Mouse (Mus musculus): ENCODE data around the gene Hsp90aa1. TPM values are rescaled to one million over a fixed set of nuclear protein-coding genes. Genes with fewer than 3 reads are reported as not detected.
"Not testable (repeated sequence)": the region's sequence is repeated elsewhere in the genome, so short reads cannot be mapped to it uniquely, and the experiment has no call there.

The Hsp90aa1 gene
- polyA plus RNA-seq (2011; ENCODE audit: insufficient read depth, insufficient read length, low read depth, missing spikeins), result 4,323 and 4,421 TPM in 2 replicates

DNA sequence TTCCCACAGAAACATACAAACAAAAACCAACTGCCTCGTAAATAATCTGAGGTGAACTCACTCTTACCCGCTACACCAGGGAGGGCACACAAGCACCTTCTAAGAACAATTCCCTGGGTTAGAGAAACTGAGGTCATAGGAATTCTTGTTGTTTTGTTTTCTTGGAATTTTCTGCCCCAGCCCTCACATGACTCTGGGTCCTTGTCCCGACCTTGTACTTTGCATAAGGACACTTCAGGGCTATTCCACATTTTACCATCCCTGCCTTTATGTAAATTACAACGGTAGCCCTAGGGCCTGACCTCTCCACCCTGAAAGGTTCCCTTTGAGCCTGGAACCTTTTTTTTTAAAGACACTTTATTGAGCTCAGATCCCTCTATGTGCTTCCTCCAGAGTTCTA is at the start of gene Hsp90aa1:
Gene Hsp90aa1, minus strand, starts transcription at position 173 of the 400 bp plus-strand sequence.
- H3K9ac ChIP-seq (ENCODE audit: low read depth, poor library complexity, severe bottlenecking), result peak within 1 kb of the TSS; percentile 94
- no peaks in the 10 kb centered on the region for H3K9me3 ChIP-seq (replicated peaks; ENCODE audit: control insufficient read depth, insufficient read depth, low read length, poor library complexity, severe bottlenecking)
- H3K27ac ChIP-seq (ENCODE audit: insufficient read depth, low read length), result peak within 1 kb of the TSS; percentile 93
- peak within 1 kb of the TSS; percentile 69 for H3K4me3 ChIP-seq (ENCODE audit: low read depth, low read length)
- H3K27me3 ChIP-seq (ENCODE audit: control insufficient read depth, insufficient read depth, low read length, poor library complexity, severe bottlenecking), result no peaks in the 10 kb centered on the region
- peaks cover 7% of the 10 kb centered on the region for H3K4me1 ChIP-seq (ENCODE audit: control insufficient read depth, insufficient read depth, low read length)
- H3K36me3 ChIP-seq (ENCODE audit: control insufficient read depth, insufficient read depth, low read length, poor library complexity, severe bottlenecking), result no peaks in the 10 kb centered on the region
- TF ChIP-seq POLR2A (IDR thresholded peaks at IDR 0.05; ENCODE audit: insufficient read depth, low read length), result no peak
- TF ChIP-seq CTCF (IDR thresholded peaks at IDR 0.05; ENCODE audit: low read depth, low read length), result no peak
- peak; percentile 88 for TF ChIP-seq EP300 (IDR thresholded peaks at IDR 0.05; ENCODE audit: insufficient read depth, low read depth, low read length)

- no peak overlapping the region for H3K4me3 ChIP-seq (ENCODE audit: low read depth, low read length)
- no peaks in the 10 kb centered on the region for H3K27me3 ChIP-seq (ENCODE audit: control insufficient read depth, insufficient read depth, low read length, poor library complexity, severe bottlenecking)
- no peaks in the 10 kb centered on the region for H3K9me3 ChIP-seq (replicated peaks; ENCODE audit: control insufficient read depth, insufficient read depth, low read length, poor library complexity, severe bottlenecking)
- H3K9ac ChIP-seq (ENCODE audit: low read depth, poor library complexity, severe bottlenecking), result no peak overlapping the region
- H3K4me1 ChIP-seq (ENCODE audit: control insufficient read depth, insufficient read depth, low read length), result no peaks in the 10 kb centered on the region
- H3K36me3 ChIP-seq (ENCODE audit: control insufficient read depth, insufficient read depth, low read length, poor library complexity, severe bottlenecking), result no peaks in the 10 kb centered on the region
- no peak overlapping the region for H3K27ac ChIP-seq (ENCODE audit: insufficient read depth, low read length)
- TF ChIP-seq EP300 (IDR thresholded peaks at IDR 0.05; ENCODE audit: insufficient read depth, low read depth, low read length), result no peak
- no peak for TF ChIP-seq CTCF (IDR thresholded peaks at IDR 0.05; ENCODE audit: low read depth, low read length)
- TF ChIP-seq POLR2A (IDR thresholded peaks at IDR 0.05; ENCODE audit: insufficient read depth, low read length), result no peak
Measured at GRCm38 (mm10) chr12:110750770-110751439, 48.4 kb upstream of the Hsp90aa1 start.

DNA sequence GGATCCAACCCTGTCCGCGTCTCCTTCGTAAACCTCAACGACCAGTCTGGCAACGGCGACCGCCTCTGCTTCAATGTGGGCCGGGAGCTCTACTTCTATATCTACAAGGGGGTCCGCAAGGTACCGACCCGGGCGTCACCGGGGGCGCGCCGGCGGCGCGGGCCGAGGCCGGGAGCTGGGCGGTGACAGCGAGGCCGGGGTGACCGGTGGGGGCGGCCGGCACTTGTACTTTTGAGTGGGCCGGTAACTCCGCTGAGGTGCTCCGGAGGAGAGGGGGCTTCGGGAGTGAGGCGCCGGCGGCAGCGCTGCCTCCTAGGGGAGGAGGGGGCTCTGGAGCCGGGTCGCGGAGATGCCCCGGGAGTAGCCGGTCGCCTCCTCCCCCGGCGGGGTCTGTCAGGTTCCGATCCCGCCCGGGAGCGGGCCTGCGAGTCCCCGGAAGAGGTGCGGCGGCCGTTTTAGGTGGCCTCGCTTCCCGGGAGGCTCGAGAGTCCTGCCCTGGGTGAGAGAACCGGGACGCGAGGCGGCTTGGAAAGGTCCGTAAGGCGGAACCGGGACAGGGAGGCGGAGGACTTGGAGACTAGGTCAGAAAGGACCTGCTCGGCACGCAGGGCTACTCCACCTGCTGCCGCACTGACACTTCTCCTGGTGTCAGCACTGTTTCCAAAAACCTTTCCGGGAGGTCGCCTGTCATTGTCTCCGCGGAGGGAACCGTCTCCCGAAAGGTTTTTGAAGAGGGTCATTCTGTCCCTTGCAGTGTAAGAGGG is 35.8 kb upstream of the Hsp90aa1 start:
- Histone ChIP-seq H3K27me3 (ENCODE audit: control insufficient read depth, insufficient read depth, low read length, poor library complexity, severe bottlenecking) (no peaks in the 10 kb centered on the region), H3K9me3 (replicated peaks; ENCODE audit: control insufficient read depth, insufficient read depth, low read length, poor library complexity, severe bottlenecking) (no peaks in the 10 kb centered on the region), H3K36me3 (ENCODE audit: control insufficient read depth, insufficient read depth, low read length, poor library complexity, severe bottlenecking) (no peaks in the 10 kb centered on the region), H3K4me3 (ENCODE audit: low read depth, low read length) (peak overlapping the region; percentile 88), H3K4me1 (ENCODE audit: control insufficient read depth, insufficient read depth, low read length) (no peaks in the 10 kb centered on the region), H3K9ac (ENCODE audit: low read depth, poor library complexity, severe bottlenecking) (peak overlapping the region; percentile 93), H3K27ac (ENCODE audit: insufficient read depth, low read length) (no peak overlapping the region)
- TF ChIP-seq POLR2A (IDR thresholded peaks at IDR 0.05; ENCODE audit: insufficient read depth, low read length), result no peak
- no peak for TF ChIP-seq EP300 (IDR thresholded peaks at IDR 0.05; ENCODE audit: insufficient read depth, low read depth, low read length)
- TF ChIP-seq CTCF (IDR thresholded peaks at IDR 0.05; ENCODE audit: low read depth, low read length), result no peak

DNA sequence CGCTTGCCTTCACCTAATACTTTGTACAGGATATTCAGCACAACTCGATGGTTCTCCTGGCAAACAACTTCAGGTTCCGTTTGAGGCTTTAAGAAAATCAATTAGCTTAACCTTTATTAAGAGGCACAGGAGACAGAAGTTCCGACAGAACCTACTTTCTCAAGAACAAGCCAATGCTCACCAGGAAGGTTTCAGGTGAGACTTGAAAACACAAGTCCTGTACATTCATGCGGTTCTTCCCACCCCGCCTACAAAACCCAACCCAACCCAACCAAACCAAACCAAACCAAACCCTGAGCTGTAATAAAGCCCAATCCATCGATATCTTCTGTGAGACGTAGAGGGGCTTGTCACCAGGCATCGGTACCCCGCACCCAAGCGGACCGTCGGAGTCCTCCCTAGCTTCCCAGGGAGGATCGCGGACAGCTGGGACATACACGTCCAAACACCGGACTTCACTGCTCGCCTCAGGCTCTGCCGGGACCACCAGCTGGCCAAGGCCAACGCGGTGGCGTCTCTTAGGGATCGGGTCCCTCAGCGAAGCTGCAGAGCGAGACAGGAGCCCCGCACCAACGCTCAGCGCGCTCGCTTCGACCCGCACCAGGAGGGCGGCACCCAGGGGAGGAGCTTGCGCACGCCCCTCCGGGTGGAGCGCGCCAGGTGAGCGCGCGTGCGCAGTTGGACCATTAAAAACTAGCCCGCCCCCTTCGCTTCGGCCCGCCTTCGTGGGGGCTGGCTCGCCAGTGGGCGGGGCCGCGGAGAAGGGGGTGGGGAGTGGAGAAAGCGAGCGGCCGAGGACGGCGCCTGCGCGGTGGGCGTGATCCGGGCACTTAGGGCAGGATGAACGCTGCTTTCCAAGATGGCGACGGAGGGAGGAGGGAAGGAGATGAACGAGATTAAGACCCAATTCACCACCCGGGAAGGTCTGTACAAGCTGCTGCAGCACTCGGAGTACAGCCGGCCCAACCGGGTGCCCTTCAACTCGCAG is 34.9 kb upstream of the Hsp90aa1 start, which contains the start of gene Wdr20:
Gene Wdr20, plus strand, starts transcription at position 775 of the 988 bp plus-strand sequence.
- Histone ChIP-seq H3K4me1 (ENCODE audit: control insufficient read depth, insufficient read depth, low read length) (no peaks in the 10 kb centered on the region), H3K4me3 (ENCODE audit: low read depth, low read length) (peak within 1 kb of the TSS; percentile 88), H3K27me3 (ENCODE audit: control insufficient read depth, insufficient read depth, low read length, poor library complexity, severe bottlenecking) (no peaks in the 10 kb centered on the region), H3K9ac (ENCODE audit: low read depth, poor library complexity, severe bottlenecking) (peak within 1 kb of the TSS; percentile 93), H3K36me3 (ENCODE audit: control insufficient read depth, insufficient read depth, low read length, poor library complexity, severe bottlenecking) (no peaks in the 10 kb centered on the region), H3K9me3 (replicated peaks; ENCODE audit: control insufficient read depth, insufficient read depth, low read length, poor library complexity, severe bottlenecking) (no peaks in the 10 kb centered on the region), H3K27ac (ENCODE audit: insufficient read depth, low read length) (no peak within 1 kb of the TSS)
- TF ChIP-seq CTCF (IDR thresholded peaks at IDR 0.05; ENCODE audit: low read depth, low read length), result no peak
- peak; percentile 55 for TF ChIP-seq POLR2A (IDR thresholded peaks at IDR 0.05; ENCODE audit: insufficient read depth, low read length)
- TF ChIP-seq EP300 (IDR thresholded peaks at IDR 0.05; ENCODE audit: insufficient read depth, low read depth, low read length), result no peak

GRCm38 (mm10) chr12:110736641-110737040 is 34.1 kb upstream of the Hsp90aa1 start:
- Histone ChIP-seq H3K27ac (ENCODE audit: insufficient read depth, low read length) (no peak overlapping the region), H3K9me3 (replicated peaks; ENCODE audit: control insufficient read depth, insufficient read depth, low read length, poor library complexity, severe bottlenecking) (no peaks in the 10 kb centered on the region), H3K27me3 (ENCODE audit: control insufficient read depth, insufficient read depth, low read length, poor library complexity, severe bottlenecking) (no peaks in the 10 kb centered on the region), H3K9ac (ENCODE audit: low read depth, poor library complexity, severe bottlenecking) (peak overlapping the region; percentile 63), H3K36me3 (ENCODE audit: control insufficient read depth, insufficient read depth, low read length, poor library complexity, severe bottlenecking) (no peaks in the 10 kb centered on the region), H3K4me3 (ENCODE audit: low read depth, low read length) (peak overlapping the region; percentile 30), H3K4me1 (ENCODE audit: control insufficient read depth, insufficient read depth, low read length) (no peaks in the 10 kb centered on the region)
- no peak for TF ChIP-seq EP300 (IDR thresholded peaks at IDR 0.05; ENCODE audit: insufficient read depth, low read depth, low read length)
- no peak for TF ChIP-seq CTCF (IDR thresholded peaks at IDR 0.05; ENCODE audit: low read depth, low read length)
- no peak for TF ChIP-seq POLR2A (IDR thresholded peaks at IDR 0.05; ENCODE audit: insufficient read depth, low read length)

- H3K36me3 ChIP-seq (ENCODE audit: control insufficient read depth, insufficient read depth, low read length, poor library complexity, severe bottlenecking); H3K4me3 ChIP-seq (ENCODE audit: low read depth, low read length); H3K9me3 ChIP-seq (replicated peaks; ENCODE audit: control insufficient read depth, insufficient read depth, low read length, poor library complexity, severe bottlenecking); H3K27ac ChIP-seq (ENCODE audit: insufficient read depth, low read length); H3K4me1 ChIP-seq (ENCODE audit: control insufficient read depth, insufficient read depth, low read length); H3K27me3 ChIP-seq (ENCODE audit: control insufficient read depth, insufficient read depth, low read length, poor library complexity, severe bottlenecking); H3K9ac ChIP-seq (ENCODE audit: low read depth, poor library complexity, severe bottlenecking): not testable (repeated sequence)
Measured at GRCm38 (mm10) chr12:110733254-110733653, 30.7 kb upstream of the Hsp90aa1 start.

Measured in ES-Bruce4 (cell line).